ENCODE assay signal across 13 mouse cellular contexts in genomic region chr2:172936844-172937243, GRCm38 (mm10). TPM values are rescaled to one million over a fixed set of nuclear protein-coding genes. Genes with fewer than 3 reads are reported as not detected.
DNase-seq lines count a peak whose midpoint lies in the region; ATAC-seq lines count a peak whose summit lies in the region.
"Had no signal": no experiment of that assay in that cellular context is flagged by ENCODE, and none has a peak within 500 bp of the region (broad histone marks: within the 10 kb centered on the region; RNA-seq: fewer than 3 reads in every experiment).

No protein-coding gene starts in this region.

- no peaks in the 10 kb centered on the region for H3K9me3 ChIP-seq in heart, embryonic 12.5 days (replicated peaks)
- no peaks in the 10 kb centered on the region for H3K9me3 ChIP-seq in neural tube, embryonic 11.5 days (ENCODE audit: control insufficient read depth, low read length)
- H3K9me3 ChIP-seq in midbrain, embryonic 13.5 days = no peaks in the 10 kb centered on the region

- peak overlapping the region; percentile 74 for H3K4me2 ChIP-seq in heart, embryonic 12.5 days
- H3K4me2 ChIP-seq in neural tube, embryonic 11.5 days (ENCODE audit: low read depth) = peak overlapping the region; percentile 90; the same call in 1 of the 2 replicates
- H3K4me2 ChIP-seq in midbrain, embryonic 13.5 days (replicated peaks) = peak overlapping the region; percentile 83

- H3K27me3 ChIP-seq in heart, embryonic 12.5 days (replicated peaks) = peaks cover 40% of the 10 kb centered on the region
- peaks cover 56% of the 10 kb centered on the region for H3K27me3 ChIP-seq in neural tube, embryonic 11.5 days (ENCODE audit: control insufficient read depth, insufficient read depth, low read length)
- peaks cover 81% of the 10 kb centered on the region for H3K27me3 ChIP-seq in midbrain, embryonic 13.5 days

- peak overlapping the region; percentile 86 for H3K9ac ChIP-seq in heart, embryonic 12.5 days
- H3K9ac ChIP-seq in neural tube, embryonic 11.5 days (ENCODE audit: low read length) = no peak overlapping the region
- H3K9ac ChIP-seq in midbrain, embryonic 13.5 days (replicated peaks) = no peak overlapping the region
- H3K9ac ChIP-seq: liver, embryonic 14.5 days had no signal

- no peaks in the 10 kb centered on the region; the same call in 1 of the 2 replicates for H3K36me3 ChIP-seq in heart, embryonic 12.5 days
- no peaks in the 10 kb centered on the region for H3K36me3 ChIP-seq in neural tube, embryonic 11.5 days (ENCODE audit: control insufficient read depth, insufficient read depth, low read length)
- no peaks in the 10 kb centered on the region for H3K36me3 ChIP-seq in midbrain, embryonic 13.5 days

- no peak for DNase-seq in heart, adult 8-10 months (ENCODE audit: low spot score)
- DNase-seq in neural tube, embryonic 11.5 days (ENCODE audit: low spot score) = no peak
- DNase-seq in neural tube, embryonic 10.5 days (ENCODE audit: extremely low spot score, low spot score) = no peak
- DNase-seq in left cerebral cortex, postnatal 4 days = no peak
- no peak for DNase-seq in thymus, postnatal 4 days
- no peak for DNase-seq in embryo, embryonic 11 days
- DNase-seq: cerebellum, adult 9-10 months; retina, postnatal 1 day had no signal

- H3K4me1 ChIP-seq in heart, embryonic 12.5 days (replicated peaks) = peaks cover 67% of the 10 kb centered on the region
- peaks cover 57% of the 10 kb centered on the region for H3K4me1 ChIP-seq in neural tube, embryonic 11.5 days (ENCODE audit: control insufficient read depth, insufficient read depth, low read length)
- peaks cover 72% of the 10 kb centered on the region for H3K4me1 ChIP-seq in midbrain, embryonic 13.5 days (replicated peaks)

- peak overlapping the region; percentile 91 for H3K27ac ChIP-seq in heart, embryonic 12.5 days (ENCODE audit: poor library complexity, severe bottlenecking)
- H3K27ac ChIP-seq in neural tube, embryonic 11.5 days (ENCODE audit: low read depth, low read length) = no peak overlapping the region
- H3K27ac ChIP-seq in midbrain, embryonic 13.5 days = no peak overlapping the region
- H3K27ac ChIP-seq: liver, embryonic 14.5 days had no signal

- ATAC-seq in heart, embryonic 12.5 days (ENCODE audit: insufficient number of reproducible peaks, low FRiP score) = no peak
- no peak for ATAC-seq in neural tube, embryonic 11.5 days (ENCODE audit: insufficient read depth, low FRiP score, low TSS enrichment)
- ATAC-seq in midbrain, embryonic 13.5 days = no peak

- intact Hi-C loops in left cerebral cortex, postnatal 4 days (cut with DNase I) = no loop called here

- H3K4me3 ChIP-seq in heart, embryonic 12.5 days = peak overlapping the region; percentile 61
- H3K4me3 ChIP-seq in neural tube, embryonic 11.5 days (ENCODE audit: low read depth, low read length) = peak overlapping the region; percentile 12; the same call in 1 of the 2 replicates
- H3K4me3 ChIP-seq in midbrain, embryonic 13.5 days (replicated peaks) = no peak overlapping the region
- H3K4me3 ChIP-seq: megakaryocyte, embryonic 14.5 days had no signal

- 30% methylated on average over 5 of the region's 5 CpGs for WGBS in heart, embryonic 12.5 days
- 16% methylated on average over 5 of the region's 5 CpGs for WGBS in neural tube, embryonic 11.5 days
- WGBS in midbrain, embryonic 13.5 days = 18% methylated on average over 5 of the region's 5 CpGs

RNA-seq across cellular contexts. Expression of gene Bmp7, which starts 3.3 kb away (rescaled TPM):
- polyA plus RNA-seq in heart, embryonic 12.5 days (2016; fragmentation: Nextera tagmentation; extraction: Ambion mirVana) = 67.2 and 70.8 TPM in 2 replicates
- 1 to 10 TPM in 1 of 4 experiments, under 1 TPM in 3; 0.59 to 1.4 (median 0.74) TPM for total RNA-seq in heart, adult 8-10 months (2022)
- 17.0 and 20.5 TPM in 2 replicates for polyA plus RNA-seq in neural tube, embryonic 11.5 days (2014; fragmentation: Nextera tagmentation; extraction: Ambion mirVana)
- 9.1 and 12.6 TPM in 2 replicates for polyA plus RNA-seq in midbrain, embryonic 13.5 days (2015; fragmentation: Nextera tagmentation; extraction: Ambion mirVana)
- total RNA-seq in left cerebral cortex, postnatal 4 days (2021) = 10 to 100 TPM; 13.0 to 14.5 TPM

RNA-seq across cellular contexts. Expression of gene Spo11, which starts 40.7 kb away (rescaled TPM):
- 0.26 and 0.30 TPM in 2 replicates for polyA plus RNA-seq in heart, embryonic 12.5 days (2016; fragmentation: Nextera tagmentation; extraction: Ambion mirVana)
- total RNA-seq in heart, adult 8-10 months (2022) = not detected
- polyA plus RNA-seq in neural tube, embryonic 11.5 days (2014; fragmentation: Nextera tagmentation; extraction: Ambion mirVana) = 0.42 and 1.1 TPM in 2 replicates
- 0.53 and 0.61 TPM in 2 replicates for polyA plus RNA-seq in midbrain, embryonic 13.5 days (2015; fragmentation: Nextera tagmentation; extraction: Ambion mirVana)
- under 1 TPM; 0.44 to 0.74 TPM for total RNA-seq in left cerebral cortex, postnatal 4 days (2021)
- polyA plus RNA-seq: C2C12 had no signal
